Mouse (Mus musculus) urinary bladder, adult 18-20 months (tissue): Measurements from ENCODE around the gene Slc25a36.
A peak's percentile ranks its signal among the peaks of the same experiment; 100 is the strongest.

Experiments used
- DNase-seq, 2 experiments: peaks; one replicate each; pipeline ENCODE4 v3.0.0; 2022; ENCODE audit warnings: low spot score in 2 of 2, mixed read lengths in 2 of 2

The Slc25a36 gene

GRCm38 (mm10) chr9:97111506-97111905 lies 549 bp upstream of the Slc25a36 start:
- no peak for DNase-seq

- no peak for DNase-seq
Measured at GRCm38 (mm10) chr9:97106481-97107160, 4.3 kb downstream of the Slc25a36 start.

DNA sequence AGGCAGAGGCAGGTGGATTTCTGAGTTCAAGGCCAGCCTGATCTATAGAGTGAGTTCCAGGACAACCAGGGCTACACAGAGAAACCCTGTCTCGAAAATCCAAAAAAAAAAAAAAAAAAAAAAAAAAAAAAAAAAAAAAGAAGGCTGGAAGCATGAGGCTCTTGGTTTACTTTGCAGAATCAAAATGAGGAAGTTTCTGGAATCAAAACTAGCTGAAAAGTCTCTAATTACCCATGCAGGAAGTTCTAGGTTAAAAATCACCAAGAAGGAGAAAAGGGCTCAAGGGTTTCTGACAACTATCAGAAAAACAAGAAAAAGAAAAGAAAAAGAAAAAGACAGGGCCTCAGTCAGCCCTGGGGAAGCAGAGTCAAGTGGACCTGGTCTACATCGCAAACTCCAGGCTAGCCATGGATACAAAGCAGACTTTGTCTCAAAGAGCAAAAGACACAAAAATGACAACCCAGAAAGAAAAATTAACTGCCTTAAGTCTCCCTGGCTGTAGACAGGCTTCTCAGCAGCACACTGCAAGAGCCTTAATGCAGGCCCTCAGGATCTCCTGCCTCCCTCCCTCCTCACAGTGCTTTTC lies 5.5 kb downstream of the Slc25a36 start:
- DNase-seq = no peak

GRCm38 (mm10) chr9:97103376-97104061 lies 7.4 kb downstream of the Slc25a36 start:
- peak; percentile 35 to 39 for DNase-seq

DNA sequence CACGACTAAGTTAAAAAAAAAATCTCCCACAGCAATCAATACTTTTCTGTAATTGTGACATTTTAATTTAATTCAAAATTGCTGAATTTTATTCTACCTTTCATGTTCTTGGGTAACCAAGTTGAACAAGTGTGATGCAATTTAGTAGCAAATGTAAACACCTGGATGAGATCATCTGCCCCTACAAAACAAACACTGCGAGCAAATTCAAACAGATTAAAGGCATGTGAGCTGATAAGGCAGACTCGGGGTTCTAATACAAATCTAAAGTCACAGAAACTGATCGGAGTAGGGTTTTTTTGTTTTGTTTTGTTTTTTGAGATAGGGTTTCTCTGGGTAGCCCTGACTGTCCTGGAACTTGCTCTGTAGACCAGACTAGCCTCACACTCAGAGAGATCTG lies 12.0 kb downstream of the Slc25a36 start:
- DNase-seq = no peak

GRCm38 (mm10) chr9:97096180-97096579 lies 14.8 kb downstream of the Slc25a36 start:
- DNase-seq = no peak

GRCm38 (mm10) chr9:97087850-97088249 lies 23.1 kb downstream of the Slc25a36 start:
- no peak for DNase-seq

DNA sequence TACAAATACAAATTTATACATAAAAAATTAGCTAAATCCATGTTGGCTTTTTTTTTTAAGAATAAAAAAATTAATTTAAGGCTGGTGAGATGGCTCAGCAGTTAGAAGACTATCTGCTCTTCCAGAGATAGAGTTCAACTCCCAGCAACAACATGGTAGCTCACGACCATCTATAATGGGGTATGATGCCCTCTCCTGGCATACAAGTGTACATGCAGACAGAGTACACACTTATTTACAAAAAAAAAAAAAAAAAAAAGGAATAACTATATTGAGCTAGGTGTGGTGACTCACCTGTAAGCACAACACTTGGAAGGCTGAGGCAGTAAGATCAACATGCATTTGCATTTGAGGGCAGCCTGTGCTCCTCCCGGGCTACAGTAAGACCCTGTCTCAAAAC lies 26.3 kb downstream of the Slc25a36 start:
- DNase-seq = no peak

- no peak for DNase-seq
Measured at GRCm38 (mm10) chr9:97081106-97081862, 29.7 kb downstream of the Slc25a36 start.

- DNase-seq = no peak
Measured at GRCm38 (mm10) chr9:97069911-97070310, 41.0 kb downstream of the Slc25a36 start.

GRCm38 (mm10) chr9:97069466-97069865 lies 41.5 kb downstream of the Slc25a36 start:
- no peak for DNase-seq

DNA sequence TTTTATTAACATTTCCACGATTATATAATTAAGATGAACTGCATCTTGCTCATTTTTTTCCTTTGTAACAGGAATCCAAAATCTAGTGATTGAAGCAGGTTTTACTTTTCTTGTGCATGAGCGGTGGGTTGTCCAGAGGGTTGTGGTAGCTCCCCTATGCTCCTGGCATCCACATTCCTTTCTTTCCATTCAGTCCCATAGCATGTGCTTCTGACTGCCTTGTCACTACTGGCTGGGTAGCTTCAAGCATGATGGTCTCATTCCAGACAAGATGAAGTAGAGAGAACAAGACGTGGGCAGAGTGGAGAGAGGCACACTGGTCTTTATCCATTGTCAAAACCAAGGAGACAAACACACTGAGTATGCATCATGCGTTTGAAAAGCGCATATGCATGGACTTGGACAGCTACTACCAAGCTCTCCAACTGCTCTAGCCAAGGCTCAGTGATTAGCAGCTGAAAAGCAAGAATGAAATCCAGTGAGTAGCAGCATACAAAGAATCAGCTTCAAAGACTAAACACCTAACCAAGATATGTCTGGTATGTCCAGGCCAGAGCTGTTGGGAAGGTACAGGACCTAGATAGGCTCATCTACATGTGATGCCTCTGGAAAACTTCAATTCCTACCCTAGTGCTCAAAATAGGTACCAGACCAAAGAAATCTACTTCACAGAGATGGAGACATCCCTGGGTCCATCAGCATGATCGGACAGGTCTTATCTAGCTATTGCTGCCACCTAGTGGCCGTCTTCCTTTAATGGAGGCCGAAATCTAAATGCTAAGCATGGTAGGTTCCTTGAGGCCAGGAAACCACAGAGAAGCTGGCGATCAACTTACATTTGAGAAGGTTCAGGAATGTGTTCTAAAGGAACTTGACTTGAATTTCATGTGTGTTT lies 42.5 kb downstream of the Slc25a36 start:
- peak; percentile 34 to 47 for DNase-seq

- no peak for DNase-seq
Measured at GRCm38 (mm10) chr9:97067761-97068160, 43.2 kb downstream of the Slc25a36 start.

GRCm38 (mm10) chr9:97065885-97066284 lies 45.1 kb downstream of the Slc25a36 start:
- DNase-seq = no peak

DNA sequence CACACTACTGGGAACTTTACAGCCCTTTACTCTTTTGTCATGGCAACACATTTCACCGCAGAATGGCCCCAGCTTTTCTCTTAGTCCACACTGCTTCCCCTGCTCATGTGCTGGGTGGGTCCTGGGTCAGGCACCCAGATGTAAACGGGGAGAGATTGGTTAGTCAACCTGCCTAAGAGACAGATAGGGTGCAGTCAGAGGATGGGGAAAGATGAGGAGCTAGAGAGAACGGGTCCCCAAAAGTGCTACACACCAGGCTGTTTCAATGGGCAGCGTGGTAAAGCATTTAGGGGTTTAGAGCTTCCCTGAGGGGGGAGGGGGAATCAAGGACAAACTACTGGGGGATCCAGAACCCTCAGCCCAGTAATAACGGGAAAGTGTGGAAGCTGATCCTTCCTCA lies 45.7 kb downstream of the Slc25a36 start:
- no peak for DNase-seq

- DNase-seq = no peak
Measured at GRCm38 (mm10) chr9:97064161-97064560, 46.8 kb downstream of the Slc25a36 start.

GRCm38 (mm10) chr9:97061696-97062095 lies 49.3 kb downstream of the Slc25a36 start:
- DNase-seq = no peak

GRCm38 (mm10) chr9:97056541-97057338 lies 54.2 kb downstream of the Slc25a36 start:
- DNase-seq = no peak

DNA sequence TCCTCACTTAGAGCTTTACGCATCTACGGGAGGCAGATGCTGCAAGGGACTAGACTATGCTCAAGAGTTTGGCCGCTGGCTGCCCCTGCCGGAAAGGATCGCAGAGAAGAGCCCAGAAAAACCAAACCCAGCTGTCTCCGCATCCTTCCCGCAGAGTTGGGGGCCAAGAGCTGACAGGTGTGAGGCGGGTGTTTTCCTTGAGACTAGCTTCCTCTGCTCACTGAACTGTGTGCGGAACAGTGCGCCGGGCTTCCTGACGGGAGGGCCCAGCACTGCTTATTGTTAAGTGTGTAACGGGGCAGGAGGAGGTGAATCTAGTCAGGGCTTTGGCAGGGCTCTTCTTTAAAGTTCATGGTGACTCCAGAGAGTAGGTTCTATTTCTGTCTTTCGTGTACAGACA lies 55.1 kb downstream of the Slc25a36 start:
- no peak for DNase-seq

- no peak for DNase-seq
Measured at GRCm38 (mm10) chr9:97051176-97051575, 59.8 kb downstream of the Slc25a36 start.
